Mouse (Mus musculus) adrenal gland, postnatal 14 days (tissue): ENCODE results near the gene Drg2. TPM values are rescaled to one million over a fixed set of nuclear protein-coding genes. Genes with fewer than 3 reads are reported as not detected.
"Not testable (repeated sequence)": the region's sequence is repeated elsewhere in the genome, so short reads cannot be mapped to it uniquely, and the experiment has no call there.

Experiments used
- DNase-seq: peaks from one replicate; pipeline ENCODE4 v3.0.0; 2021; ENCODE audit warnings: mixed read lengths
- long read RNA-seq, 2 experiments: library from polyadenylated mRNA; stranded (forward); transcript quantifications; one replicate each; pipeline ENCODE4 v2.0.0; 2021
- total RNA-seq: library from RNA; stranded (reverse); gene quantifications from 2 replicates; pipeline ENCODE4 v1.2.3, GENCODE M21; 2021

Gene Drg2
- total RNA-seq: 57.3 and 66.8 TPM in 2 replicates
- long read RNA-seq, experiment 1, transcript Drg2-201 (13 exons, 1,788 nt): major isoform, 85 of 94 reads
- long read RNA-seq, experiment 1, partial matches to known transcripts: 2 of 94 reads
- long read RNA-seq, experiment 1, other reads (novel, unspliced or antisense): 7 of 94 reads
- long read RNA-seq, experiment 2, transcript Drg2-201 (13 exons, 1,788 nt): major isoform, 54 of 69 reads
- long read RNA-seq, experiment 2, partial matches to known transcripts: 3 of 69 reads
- long read RNA-seq, experiment 2, other reads (novel, unspliced or antisense): 12 of 69 reads

DNA sequence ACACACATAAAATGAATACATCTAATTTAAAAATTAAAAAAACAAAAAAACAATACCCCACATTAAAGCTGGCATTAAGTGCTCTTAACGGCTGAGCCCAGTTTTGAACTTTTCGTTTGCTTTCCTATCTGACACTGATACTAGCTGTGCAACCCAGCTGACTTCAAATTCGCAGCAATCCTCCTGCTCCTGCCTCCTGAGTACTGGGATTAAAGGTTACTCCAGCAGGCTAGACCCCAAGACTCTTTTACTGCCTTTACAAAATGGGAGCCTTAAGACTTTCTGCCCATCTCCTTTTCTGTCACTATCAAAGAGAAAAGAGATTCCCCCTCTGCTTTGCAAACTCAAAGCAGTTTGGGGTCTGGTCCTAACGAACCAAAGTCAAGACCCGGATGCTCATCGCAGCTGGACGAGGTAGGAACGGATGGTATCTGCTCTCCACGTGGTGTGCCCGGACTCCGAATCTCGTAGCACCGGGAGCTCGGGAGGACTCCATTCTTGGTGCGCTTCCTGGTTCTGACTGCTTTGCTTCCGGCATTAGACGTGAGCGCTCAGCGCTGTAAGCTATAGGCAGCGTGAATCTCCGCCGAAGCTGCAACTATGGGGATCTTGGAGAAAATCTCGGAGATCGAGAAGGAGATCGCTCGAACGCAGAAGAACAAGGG lies at the start of gene Drg2:
Gene Drg2, plus strand, starts transcription at position 512 of the 665 bp plus-strand sequence.
- DNase-seq: peak; percentile 94

DNA sequence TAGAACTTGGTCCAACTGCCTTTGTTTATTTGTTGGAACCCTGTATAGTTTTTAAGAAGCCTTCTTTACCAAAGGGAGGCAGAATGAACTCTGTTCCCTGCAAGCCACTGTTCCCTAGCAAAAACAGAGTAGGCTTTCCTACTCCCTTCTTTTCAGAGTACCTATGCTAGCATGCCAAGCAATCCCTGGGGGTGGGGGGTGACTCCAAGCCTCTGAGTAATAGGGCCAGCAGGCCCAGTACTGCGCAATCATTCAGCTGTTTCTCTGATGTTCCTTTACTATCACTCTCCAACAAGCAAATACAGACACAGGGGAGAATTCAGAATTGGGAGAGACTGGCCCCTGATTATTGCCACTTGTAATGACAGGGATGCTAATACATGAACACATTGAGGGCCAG lies 47.8 kb upstream of the Drg2 start:
- DNase-seq: peak; percentile 58

- peak; percentile 82 for DNase-seq
Observed at GRCm38 (mm10) chr11:60412173-60412572, 42.2 kb upstream of the Drg2 start.

- DNase-seq: no peak
Observed at GRCm38 (mm10) chr11:60412921-60413320, 41.5 kb upstream of the Drg2 start.

DNA sequence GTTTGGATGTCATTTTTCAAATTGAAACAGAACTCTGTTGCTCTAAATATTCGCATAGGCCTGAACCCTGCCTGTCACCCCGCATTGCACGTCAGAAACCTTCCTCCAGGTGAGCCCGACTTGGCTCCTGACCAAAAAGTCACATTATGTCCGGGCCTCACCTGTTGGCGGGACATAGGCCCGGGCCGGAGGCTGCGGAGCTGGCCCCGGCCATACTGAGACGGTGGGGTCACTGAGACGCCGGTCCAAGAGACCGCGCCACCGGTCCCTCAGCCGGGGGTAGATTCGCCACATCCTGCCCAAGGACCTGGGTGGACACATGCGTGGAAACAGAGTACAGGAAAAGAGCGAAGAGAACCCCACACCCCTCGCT lies 37.8 kb upstream of the Drg2 start:
- no peak for DNase-seq

DNA sequence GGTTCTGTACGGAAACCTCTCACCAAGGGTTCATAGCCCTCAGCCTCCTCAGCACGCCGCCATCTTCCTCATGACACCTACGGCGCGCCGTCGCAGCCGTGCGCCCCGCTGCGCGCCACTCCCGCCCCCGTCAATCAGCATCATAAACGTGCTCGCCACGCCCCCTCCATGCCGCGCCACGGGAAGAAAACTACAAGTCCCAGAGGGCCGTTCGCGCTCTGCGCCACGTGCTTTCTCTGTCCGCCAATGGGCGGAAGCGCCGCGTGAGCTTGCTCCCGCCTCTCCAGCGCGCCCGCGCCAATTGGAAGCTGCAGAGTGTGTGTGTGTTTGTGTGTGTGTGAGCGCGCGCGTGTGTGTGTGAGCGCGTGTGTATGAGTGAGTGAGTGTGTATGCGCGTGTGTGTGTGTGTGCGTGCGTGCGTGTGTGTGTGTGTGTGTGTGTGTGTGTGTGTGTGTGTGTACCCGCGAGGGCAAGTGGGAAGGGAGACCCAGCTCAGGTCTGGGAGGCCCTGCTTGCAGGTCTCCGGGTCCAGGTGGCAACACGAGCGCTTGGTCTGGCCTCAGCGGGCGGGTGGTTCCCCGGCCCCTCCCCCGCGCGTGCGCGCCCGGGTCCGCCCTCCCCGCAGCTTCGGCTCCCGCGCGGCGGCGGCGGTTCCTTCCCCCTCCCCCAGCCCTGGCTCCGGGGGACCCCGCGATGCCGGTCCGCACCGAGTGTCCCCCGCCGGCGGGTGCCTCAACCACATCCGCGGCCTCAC lies 37.3 kb upstream of the Drg2 start, which contains the start of gene Gid4:
Gene Gid4, plus strand, starts transcription at position 183 of the 754 bp plus-strand sequence.
- peak; percentile 99 for DNase-seq

GRCm38 (mm10) chr11:60417717-60418472 lies 36.5 kb upstream of the Drg2 start, which contains the start of gene Atpaf2:
Atpaf2 (minus strand) TSS chr11:60418457.
- DNase-seq: peak; percentile 62

GRCm38 (mm10) chr11:60418473-60418803 lies 36.0 kb upstream of the Drg2 start:
- DNase-seq: peak; percentile 24

DNA sequence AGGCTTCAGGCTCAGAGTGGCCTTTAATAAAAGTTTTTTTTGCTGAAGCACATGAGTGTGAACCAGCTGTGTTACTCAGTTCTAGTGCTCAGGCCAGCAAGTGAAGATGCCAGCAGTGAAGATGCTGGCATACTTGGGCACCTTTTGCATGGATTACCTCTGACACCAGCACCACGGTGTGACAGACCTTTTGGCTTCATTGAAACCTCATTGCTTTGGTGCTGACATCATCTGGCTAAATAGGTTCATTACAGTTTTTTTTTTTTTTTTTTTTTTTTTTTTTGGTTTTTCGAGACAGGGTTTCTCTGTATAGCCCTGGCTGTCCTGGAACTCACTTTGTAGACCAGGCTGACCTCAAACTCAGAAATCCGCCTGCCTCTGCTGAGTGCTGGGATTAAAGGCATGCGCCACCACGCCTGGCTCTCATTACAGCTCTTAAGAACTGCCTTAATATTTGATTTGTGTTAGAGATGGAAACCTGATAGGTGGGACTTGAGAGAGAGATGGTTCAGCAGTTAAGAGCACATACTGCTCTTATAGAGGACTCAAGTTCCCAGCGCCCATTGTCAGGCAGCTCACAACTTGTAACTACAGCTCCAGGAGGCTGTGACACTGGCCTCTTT lies 32.2 kb upstream of the Drg2 start:
- DNase-seq: no peak

DNA sequence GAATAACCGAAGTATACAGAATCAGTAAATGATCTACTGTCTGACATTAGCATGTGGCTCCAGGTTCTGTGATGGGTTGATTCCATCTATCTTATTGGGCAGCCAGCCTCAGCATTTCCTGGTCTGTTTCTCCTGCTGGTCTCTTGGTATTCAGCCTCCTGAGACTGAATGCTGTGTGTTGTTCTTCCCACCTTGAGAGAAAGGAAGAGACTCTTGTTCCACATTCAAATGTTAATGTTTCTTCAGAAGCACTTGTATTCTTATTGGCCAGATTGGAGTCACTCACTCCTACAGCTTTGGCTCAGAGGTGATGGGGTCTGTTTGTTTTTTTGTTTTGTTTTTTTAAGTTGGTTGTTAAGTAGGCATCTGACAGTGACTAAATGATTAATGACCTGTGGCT lies 31.4 kb upstream of the Drg2 start:
- DNase-seq: no peak

DNA sequence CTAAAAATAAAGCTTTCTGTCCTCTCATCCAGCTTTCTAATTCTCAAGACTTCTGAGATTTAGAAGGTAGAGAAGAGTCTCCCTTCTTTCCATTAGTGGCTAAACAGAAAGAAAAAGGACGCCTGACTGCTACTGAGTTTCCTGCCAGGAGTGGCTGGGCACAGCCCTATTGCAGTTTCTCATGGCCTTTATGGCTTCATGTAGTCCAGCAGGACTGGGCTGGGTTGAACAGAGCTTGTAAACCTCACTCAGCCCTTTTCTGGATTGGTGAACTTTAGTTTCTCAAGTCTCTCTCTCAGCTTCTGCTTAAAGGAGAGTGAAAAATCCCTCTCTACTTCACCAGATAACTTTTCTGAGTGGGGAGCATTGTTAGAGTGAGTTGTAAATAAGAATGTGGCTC lies 28.0 kb upstream of the Drg2 start:
- no peak for DNase-seq

- no peak for DNase-seq
Observed at GRCm38 (mm10) chr11:60427628-60428027, 26.8 kb upstream of the Drg2 start.

GRCm38 (mm10) chr11:60433501-60433900 lies 20.9 kb upstream of the Drg2 start:
- no peak for DNase-seq

- DNase-seq: no peak
Observed at GRCm38 (mm10) chr11:60435133-60435532, 19.3 kb upstream of the Drg2 start.

DNA sequence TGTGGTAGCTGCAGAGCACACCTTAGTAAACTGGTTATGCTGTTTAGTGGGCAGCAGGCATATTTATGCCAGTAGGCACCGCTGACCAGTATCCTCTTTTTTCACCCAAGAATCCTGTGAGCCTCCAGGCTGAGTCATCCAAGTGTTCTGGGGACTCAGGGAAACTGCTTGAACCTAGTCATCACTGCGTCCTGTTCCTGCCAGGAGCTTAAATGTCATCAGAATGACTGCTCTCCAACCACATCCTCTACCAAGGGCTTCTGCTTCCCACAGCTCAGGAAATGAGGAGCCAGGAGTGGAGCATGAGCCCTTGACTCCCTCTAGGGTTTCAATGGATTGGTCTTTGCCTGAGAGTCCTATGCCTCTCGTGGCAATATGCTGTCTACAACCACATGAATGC lies 17.8 kb upstream of the Drg2 start:
- DNase-seq: peak; percentile 44

- DNase-seq: not testable (repeated sequence)
Observed at GRCm38 (mm10) chr11:60439621-60440020, 14.8 kb upstream of the Drg2 start.

DNA sequence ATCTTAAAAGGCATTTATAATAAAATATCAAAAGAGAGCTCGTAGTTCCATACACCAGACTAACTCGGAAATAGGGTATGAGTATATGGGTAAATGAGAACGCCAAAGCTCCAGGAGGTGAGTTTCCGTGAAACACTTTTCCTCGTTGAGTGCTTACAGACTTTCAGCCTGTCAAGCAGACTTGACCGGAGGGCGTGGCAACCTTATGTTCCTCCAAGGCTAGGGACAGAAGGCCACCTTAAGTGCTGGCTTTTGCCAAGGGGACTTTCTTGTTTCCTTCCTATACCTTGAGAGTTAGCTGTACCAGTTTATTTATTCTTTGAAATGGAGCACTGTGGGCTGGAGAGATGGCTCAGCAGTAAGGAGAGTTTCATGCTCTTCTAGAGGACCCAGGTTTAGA lies 14.2 kb upstream of the Drg2 start:
- DNase-seq: no peak

DNA sequence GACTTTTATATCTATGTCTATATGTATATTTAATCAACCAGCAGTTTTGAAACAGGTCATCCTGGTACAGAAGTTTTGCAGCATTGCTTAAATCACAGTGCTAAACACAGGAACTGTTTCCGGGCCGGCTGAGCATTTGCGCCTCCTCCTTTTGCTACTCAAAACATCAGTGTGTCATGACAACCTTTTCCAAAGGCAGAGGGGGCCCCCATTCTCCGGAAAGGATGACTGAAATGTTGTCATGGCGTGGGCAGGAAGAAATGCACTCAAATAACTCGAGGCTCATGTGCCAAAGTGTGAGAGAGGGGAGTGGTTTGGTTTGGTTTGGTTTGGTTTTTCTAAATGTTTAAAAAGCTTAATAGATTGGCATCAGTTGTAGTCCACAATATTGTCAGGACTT lies 11.5 kb upstream of the Drg2 start:
- no peak for DNase-seq

DNA sequence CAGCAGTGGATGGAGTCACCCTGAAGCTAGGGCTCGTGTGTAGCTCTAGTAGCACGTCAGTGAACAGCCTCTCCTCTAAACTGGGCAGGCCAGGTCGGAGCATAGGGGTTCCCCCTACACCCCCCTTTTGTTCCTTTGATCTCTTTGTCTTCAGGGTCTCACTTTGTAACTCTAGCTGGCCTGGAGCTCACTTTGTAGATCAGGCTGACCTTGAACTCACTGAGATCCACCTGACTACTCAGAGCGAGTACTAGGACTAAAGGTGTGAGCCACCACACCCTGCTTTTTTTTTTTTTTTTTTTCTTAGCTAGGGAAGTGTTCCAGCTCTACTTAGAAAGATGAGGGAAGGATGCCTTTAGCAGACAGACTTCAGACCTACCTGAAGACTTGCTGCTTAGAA lies 10.4 kb upstream of the Drg2 start:
- no peak for DNase-seq

- DNase-seq: no peak
Observed at GRCm38 (mm10) chr11:60454745-60455087, 325 bp downstream of the Drg2 start.

DNA sequence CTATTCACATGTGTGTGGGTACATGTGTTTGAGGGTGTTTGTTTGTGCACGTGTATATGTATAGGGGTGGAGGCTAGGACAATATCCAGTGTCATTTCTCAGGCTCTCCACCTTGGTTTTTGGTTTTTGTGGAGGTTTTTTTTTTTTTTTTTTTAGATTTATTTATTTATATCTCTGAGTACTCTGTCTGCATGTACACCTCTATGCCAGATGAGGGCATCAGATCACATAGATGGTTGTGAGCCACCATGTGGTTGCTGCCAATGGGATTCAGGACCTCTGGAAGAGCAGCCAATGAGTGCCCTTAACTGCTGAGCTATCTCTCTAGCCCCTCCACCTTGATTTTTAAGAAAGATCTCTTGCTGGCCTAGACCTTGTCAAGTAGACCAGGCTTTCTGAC lies 3.6 kb downstream of the Drg2 start:
- peak; percentile 29 for DNase-seq

DNA sequence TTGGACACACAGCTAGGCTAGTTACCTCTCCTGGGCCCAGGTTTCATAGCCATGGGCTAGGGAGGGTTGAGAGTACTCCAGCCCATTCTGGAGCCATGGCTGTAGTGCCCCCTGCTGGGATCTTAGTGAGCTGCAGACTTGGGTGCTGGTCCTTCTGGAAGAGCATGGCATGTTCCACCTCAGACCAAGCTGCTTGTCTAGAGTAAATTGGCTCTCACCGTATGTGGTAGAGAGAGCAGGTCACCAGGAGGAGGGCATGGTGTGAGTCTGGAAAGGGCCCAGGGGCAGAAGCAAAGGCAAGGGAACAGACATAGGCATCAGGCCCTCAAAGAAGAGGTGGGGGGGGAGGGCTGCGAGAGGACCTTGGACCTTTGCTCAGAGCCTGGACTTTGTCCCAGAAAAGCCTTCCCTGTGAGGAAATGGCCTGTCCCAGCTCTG lies 11.6 kb downstream of the Drg2 start:
- peak; percentile 74 for DNase-seq
